Mouse (Mus musculus) adrenal gland, postnatal 36 days (tissue): Measurements from ENCODE around the gene Fam222a. TPM values are rescaled to one million over a fixed set of nuclear protein-coding genes. Genes with fewer than 3 reads are reported as not detected.

Source experiments
- DNase-seq, 2 experiments: peaks; one replicate each; pipeline ENCODE4 v3.0.0; 2021; ENCODE audit warnings: mixed read lengths in 1 of 2
- total RNA-seq, 2 experiments: library from RNA; stranded (reverse); gene quantifications; 2 replicates each; pipeline ENCODE4 v1.2.3; 2021

Gene Fam222a
- total RNA-seq, 2 experiments from 2014 or later: 52.1 to 118 TPM

- DNase-seq: no peak
Measured at GRCm38 (mm10) chr5:114557765-114558731, 9.8 kb upstream of the Fam222a start.

- peak in 1 of 2 experiments; percentile 70 for DNase-seq
Measured at GRCm38 (mm10) chr5:114560533-114560936, 7.3 kb upstream of the Fam222a start.

- DNase-seq: no peak
Measured at GRCm38 (mm10) chr5:114560965-114561364, 6.9 kb upstream of the Fam222a start.

GRCm38 (mm10) chr5:114563994-114564393 lies 3.8 kb upstream of the Fam222a start:
- no peak for DNase-seq

- peak; percentile 73 to 78 for DNase-seq
Measured at GRCm38 (mm10) chr5:114565305-114565704, 2.5 kb upstream of the Fam222a start.

GRCm38 (mm10) chr5:114565751-114566150 lies 2.1 kb upstream of the Fam222a start:
- DNase-seq: peak in 1 of 2 experiments; percentile 58

GRCm38 (mm10) chr5:114566461-114566860 lies 1.4 kb upstream of the Fam222a start:
- no peak for DNase-seq

- peak; percentile 97 to 99 for DNase-seq
Measured at GRCm38 (mm10) chr5:114567075-114567517, 720 bp upstream of the Fam222a start.

GRCm38 (mm10) chr5:114568818-114569217 lies 1.0 kb downstream of the Fam222a start:
- DNase-seq: peak; percentile 80 to 88

GRCm38 (mm10) chr5:114569918-114570670 lies 2.3 kb downstream of the Fam222a start:
- DNase-seq: peak; percentile 64 to 69

- no peak for DNase-seq
Measured at GRCm38 (mm10) chr5:114570791-114571450, 3.1 kb downstream of the Fam222a start.

- peak in 1 of 2 experiments; percentile 57 for DNase-seq
Measured at GRCm38 (mm10) chr5:114571451-114572030, 3.7 kb downstream of the Fam222a start.

- DNase-seq: peak; percentile 63 to 75
Measured at GRCm38 (mm10) chr5:114572997-114573396, 5.2 kb downstream of the Fam222a start.

- peak; percentile 86 to 91 for DNase-seq
Measured at GRCm38 (mm10) chr5:114573920-114574628, 6.3 kb downstream of the Fam222a start.

GRCm38 (mm10) chr5:114575010-114575409 lies 7.2 kb downstream of the Fam222a start:
- no peak for DNase-seq

GRCm38 (mm10) chr5:114575530-114575929 lies 7.7 kb downstream of the Fam222a start:
- peak; percentile 75 to 79 for DNase-seq

GRCm38 (mm10) chr5:114575986-114576605 lies 8.3 kb downstream of the Fam222a start:
- no peak for DNase-seq

GRCm38 (mm10) chr5:114578361-114578760 lies 10.5 kb downstream of the Fam222a start:
- no peak for DNase-seq

- no peak for DNase-seq
Measured at GRCm38 (mm10) chr5:114579714-114580357, 12.0 kb downstream of the Fam222a start.

- DNase-seq: peak; percentile 55 to 74
Measured at GRCm38 (mm10) chr5:114581486-114581885, 13.7 kb downstream of the Fam222a start.
